Mouse (Mus musculus) heart, adult 2 months (tissue): ENCODE measurements at regions not wholly inside any gene's neighbourhood (a gene's known extent, or its start where the extent isn't known, plus 50 kb on each side); places are given as distances from the start of the nearest gene placed in this dataset.

ENCODE experiments used
- DNase-seq, 2 experiments: peaks; one replicate each; pipeline ENCODE4 v3.0.0; 2021
- H3K27ac ChIP-seq: fragments of 200-600 bp; 2 replicates; pipeline ENCODE4 v1.8.1; 2022
- H3K27me3 ChIP-seq: fragments of 200-500 bp; 2 replicates; pipeline ENCODE4 v1.6.1; 2012; ENCODE audit warnings: mild to moderate bottlenecking, low read length, inconsistent platforms, mixed read lengths; ENCODE audit not compliant: control insufficient read depth, insufficient read depth
- H3K36me3 ChIP-seq: fragments of 200-500 bp; 2 replicates; pipeline ENCODE4 v1.6.1; 2012; ENCODE audit warnings: low read length, inconsistent platforms; ENCODE audit not compliant: control insufficient read depth, insufficient read depth
- H3K4me1 ChIP-seq: fragments of 200-500 bp; 2 replicates; pipeline ENCODE4 v1.6.1; 2011; ENCODE audit warnings: low read length; ENCODE audit not compliant: control insufficient read depth, insufficient read depth
- H3K4me3 ChIP-seq: fragments of 200-600 bp; 2 replicates; pipeline ENCODE4 v1.8.1; 2022
- H3K79me2 ChIP-seq: fragments of 200-500 bp; replicated peaks from 2 replicates; pipeline ENCODE4 v1.6.1; 2012; ENCODE audit warnings: mild to moderate bottlenecking, inconsistent platforms, low read length, moderate library complexity, mixed read lengths; ENCODE audit not compliant: control insufficient read depth, insufficient read depth
- H3K9ac ChIP-seq: fragments of 200-500 bp; 2 replicates; pipeline ENCODE4 v1.6.1; 2012; ENCODE audit warnings: low read depth, mild to moderate bottlenecking, control low read depth, inconsistent platforms, low read length, mixed read lengths
- CTCF ChIP-seq: fragments of 200-600 bp; IDR thresholded peaks from 2 replicates; pipeline ENCODE4 v1.8.1; 2022; ENCODE audit warnings: antibody characterized with exemption, mild to moderate bottlenecking, moderate library complexity
- EP300 ChIP-seq: fragments of 200-500 bp; IDR thresholded peaks from 2 replicates; pipeline ENCODE4 v1.6.1; 2011; ENCODE audit warnings: low read depth, low read length, control low read depth; ENCODE audit not compliant: insufficient read depth
- POLR2A ChIP-seq: fragments of 200-500 bp; IDR thresholded peaks from 2 replicates; pipeline ENCODE4 v1.6.1; 2011; ENCODE audit warnings: mild to moderate bottlenecking, low read depth, low read length, control low read depth; ENCODE audit not compliant: insufficient read depth
- WGBS: fragments of 180-500 bp; shearing (Covaris S2); methylation state at CpG from one replicate; pipeline ENCODE4 v1.1.7; 2018; 5-methylcytosine and 5-hydroxymethylcytosine counted together
- intact Hi-C: fragments of 180-260 bp; cut with DNase I; formaldehyde crosslinking; loops from one replicate; pipeline ENCODE4 v1.15.1; 2025

- Histone ChIP-seq H3K4me1 (no peaks in the 10 kb centered on the region), H3K27ac (no peak overlapping the region), H3K36me3 (no peaks in the 10 kb centered on the region), H3K4me3 (no peak overlapping the region), H3K27me3 (no peaks in the 10 kb centered on the region), H3K9ac (no peak overlapping the region), H3K79me2 (no peaks in the 10 kb centered on the region)
- 83% methylated on average over 11 of the region's 11 CpGs for WGBS
- intact Hi-C loops = no loop called here
- no peak for DNase-seq
- no peak for TF ChIP-seq POLR2A
- no peak for TF ChIP-seq EP300
- no peak for TF ChIP-seq CTCF
These were observed 66.2 kb downstream of the Isl1 start for GRCm38 (mm10) chr13:116243272-116243784.

DNA sequence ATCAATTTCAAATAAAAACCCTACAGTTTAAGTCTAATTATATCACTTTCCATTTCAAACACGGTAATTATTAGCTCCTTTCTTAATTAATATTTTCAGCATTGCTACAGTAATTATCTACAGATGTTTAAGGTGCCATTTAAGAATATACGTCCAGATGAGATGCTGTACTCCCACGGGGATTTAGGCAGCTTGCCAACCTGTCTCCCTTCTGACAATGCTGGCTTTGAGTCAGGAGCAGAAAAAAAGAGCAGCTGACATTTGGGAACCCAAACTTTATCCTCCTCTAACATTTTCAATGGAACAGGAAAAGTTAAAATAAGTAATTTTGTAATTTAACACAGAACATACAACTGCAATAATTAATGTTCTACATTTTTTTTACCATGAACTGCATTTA, 94.4 kb downstream of the Isl1 start:
- TF ChIP-seq POLR2A = no peak
- no peak for TF ChIP-seq EP300
- no peak for TF ChIP-seq CTCF
- H3K9ac ChIP-seq = no peak overlapping the region
- no peak overlapping the region for H3K27ac ChIP-seq
- no peak for DNase-seq
- 29% methylated on average over 3 of the region's 3 CpGs for WGBS
- no peaks in the 10 kb centered on the region for H3K79me2 ChIP-seq
- H3K36me3 ChIP-seq = no peaks in the 10 kb centered on the region
- no peaks in the 10 kb centered on the region for H3K27me3 ChIP-seq
- H3K4me3 ChIP-seq = no peak overlapping the region
- no peaks in the 10 kb centered on the region for H3K4me1 ChIP-seq
- intact Hi-C loops = no loop called here

DNA sequence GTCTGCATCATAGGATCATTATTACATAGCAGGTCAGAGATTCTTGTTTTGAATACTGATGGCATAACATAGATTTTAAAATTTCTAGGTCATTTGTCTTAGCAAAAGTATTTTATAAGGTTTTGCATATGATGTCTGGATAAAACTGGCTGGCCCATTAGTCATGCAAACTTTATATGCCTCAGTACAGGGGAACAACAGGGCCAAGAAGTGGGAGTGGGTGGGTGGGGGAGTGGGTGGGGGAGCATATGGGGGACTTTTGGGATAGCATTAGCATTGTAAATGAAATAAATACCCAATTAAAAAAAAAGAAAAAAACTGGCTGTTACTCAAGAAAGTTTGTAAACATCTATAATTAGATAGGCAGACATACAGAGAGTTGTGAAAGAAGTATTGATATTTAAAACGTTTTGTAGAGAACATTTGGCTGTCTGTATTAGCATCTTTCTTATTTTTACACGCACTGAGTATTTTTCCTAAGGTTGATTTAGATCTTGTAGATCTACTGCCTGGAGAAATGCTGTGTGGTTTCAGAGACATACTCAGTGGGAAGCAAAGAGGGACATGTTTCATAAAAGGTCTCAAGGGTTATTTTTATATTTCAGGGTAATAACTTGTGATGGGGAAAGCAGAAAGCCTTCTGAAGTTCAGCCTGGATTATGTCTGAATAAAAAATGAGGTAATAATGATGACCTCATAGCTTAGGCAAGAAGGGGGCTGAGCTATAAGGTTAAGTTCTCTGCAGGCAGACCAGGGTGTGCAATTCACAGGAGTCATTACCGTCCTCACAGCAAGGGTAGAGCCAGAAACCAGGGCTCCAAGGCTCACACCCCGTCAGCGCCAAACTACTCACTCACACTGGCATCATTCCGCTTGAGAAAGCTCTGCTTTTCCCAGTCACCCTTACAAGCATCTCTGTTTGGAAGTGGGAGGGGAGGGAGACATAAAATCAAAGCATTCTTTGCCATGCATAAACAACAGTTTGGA, 95.4 kb downstream of the Isl1 start:
- intact Hi-C loops = no loop called here
- Histone ChIP-seq H3K27me3 (no peaks in the 10 kb centered on the region), H3K79me2 (no peaks in the 10 kb centered on the region), H3K36me3 (no peaks in the 10 kb centered on the region), H3K27ac (no peak overlapping the region), H3K4me3 (no peak overlapping the region), H3K4me1 (no peaks in the 10 kb centered on the region), H3K9ac (no peak overlapping the region)
- DNase-seq = no peak
- WGBS = 46% methylated on average over 6 of the region's 6 CpGs
- no peak for TF ChIP-seq POLR2A
- TF ChIP-seq EP300 = no peak
- no peak for TF ChIP-seq CTCF

DNA sequence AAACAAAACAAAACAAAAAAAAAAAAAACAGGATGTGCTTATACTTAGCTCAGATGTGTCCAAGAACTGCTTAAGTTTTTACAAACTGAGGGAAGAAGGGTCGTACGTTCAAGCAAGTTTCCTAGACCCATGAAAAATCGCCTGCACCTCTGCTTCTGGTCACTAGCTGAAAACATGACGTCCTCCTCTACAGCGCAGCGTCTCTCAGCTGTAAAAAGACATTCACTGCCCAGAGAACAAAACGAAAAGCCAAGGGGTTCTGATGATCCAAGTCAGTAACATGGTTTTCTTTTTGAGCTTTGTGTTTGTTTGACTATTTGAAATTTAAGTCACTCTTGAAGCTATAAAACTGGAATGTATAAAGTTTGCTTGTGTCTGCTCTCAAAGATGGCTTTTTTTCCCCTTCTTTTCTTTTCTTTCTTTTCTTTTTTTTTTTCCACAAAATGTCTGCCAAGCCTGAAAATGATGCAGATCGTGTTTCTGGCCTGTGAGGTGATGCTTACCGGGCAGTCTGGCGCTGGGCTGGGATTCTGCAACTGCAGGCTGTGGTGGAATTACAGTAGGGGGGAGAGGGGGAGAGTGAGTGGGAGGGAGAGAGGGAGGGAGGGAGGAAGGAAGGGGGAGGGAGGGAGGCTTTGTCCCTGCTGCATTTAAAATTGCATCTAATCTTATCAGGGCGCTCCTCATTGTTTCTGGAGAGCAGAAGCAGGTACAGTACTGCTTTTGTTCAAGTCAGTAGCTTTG, 108.1 kb downstream of the Isl1 start:
- TF ChIP-seq CTCF (no peak), POLR2A (no peak), EP300 (no peak)
- Histone ChIP-seq H3K4me3 (no peak overlapping the region), H3K9ac (no peak overlapping the region), H3K79me2 (no peaks in the 10 kb centered on the region), H3K4me1 (no peaks in the 10 kb centered on the region), H3K27me3 (no peaks in the 10 kb centered on the region), H3K36me3 (no peaks in the 10 kb centered on the region), H3K27ac (no peak overlapping the region)
- 6% methylated on average over 11 of the region's 11 CpGs for WGBS
- DNase-seq = no peak
- intact Hi-C loops = no loop called here

GRCm38 (mm10) chr13:116187059-116187458, 122.4 kb downstream of the Isl1 start:
- intact Hi-C loops = no loop called here
- no peak overlapping the region for H3K27ac ChIP-seq
- no peak overlapping the region for H3K4me3 ChIP-seq
- H3K27me3 ChIP-seq = no peaks in the 10 kb centered on the region
- H3K36me3 ChIP-seq = no peaks in the 10 kb centered on the region
- no peaks in the 10 kb centered on the region for H3K4me1 ChIP-seq
- H3K79me2 ChIP-seq = no peaks in the 10 kb centered on the region
- DNase-seq = no peak
- no peak overlapping the region for H3K9ac ChIP-seq
- WGBS = 22% methylated on average over 7 of the region's 7 CpGs
- no peak for TF ChIP-seq POLR2A
- no peak for TF ChIP-seq CTCF
- no peak for TF ChIP-seq EP300

DNA sequence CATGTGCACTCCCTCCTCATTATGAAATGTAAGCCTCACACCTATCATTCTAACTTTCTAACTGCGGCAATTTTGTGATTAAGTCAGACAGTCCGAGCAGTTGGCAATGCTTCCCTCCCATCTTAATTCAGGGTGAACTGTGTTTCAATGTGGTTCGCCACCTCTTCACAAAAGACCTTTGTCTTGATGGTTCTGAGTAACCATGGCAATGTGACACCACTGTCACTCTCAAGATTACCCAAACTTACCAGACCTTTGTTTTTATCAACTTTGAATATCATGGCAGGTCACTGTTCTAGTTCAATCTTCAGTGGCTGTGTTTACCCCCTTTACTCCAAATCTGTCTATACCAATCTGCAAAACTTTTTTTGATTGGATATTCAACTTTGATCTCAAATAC, 131.7 kb downstream of the Isl1 start:
- WGBS = 74% methylated on average over 3 of the region's 3 CpGs
- Histone ChIP-seq H3K79me2 (no peaks in the 10 kb centered on the region; the same call in 1 of the 2 replicates), H3K9ac (no peak overlapping the region), H3K27ac (no peak overlapping the region), H3K36me3 (no peaks in the 10 kb centered on the region), H3K4me1 (no peaks in the 10 kb centered on the region), H3K4me3 (no peak overlapping the region), H3K27me3 (no peaks in the 10 kb centered on the region)
- intact Hi-C loops = no loop called here
- no peak for DNase-seq
- TF ChIP-seq POLR2A = no peak
- no peak for TF ChIP-seq CTCF
- no peak for TF ChIP-seq EP300
